Mouse (Mus musculus) intestine, postnatal 0 days (tissue): ENCODE results near the gene Map7d1. TPM values are rescaled to one million over a fixed set of nuclear protein-coding genes. Genes with fewer than 3 reads are reported as not detected.
A peak's percentile ranks its signal among the peaks of the same experiment; 100 is the strongest.

Experiments
- ATAC-seq: fragments of 200-750 bp; cut with Nextera tagmentation; 2 replicates; pipeline ENCODE4 v1.8.0; 2017; ENCODE audit warnings: mild to moderate bottlenecking, moderate TSS enrichment, moderate library complexity
- H3K27ac ChIP-seq: fragments of 300-500 bp; sonication (generic); 2 replicates; pipeline ENCODE4 v1.5.1; 2014; ENCODE audit warnings: mild to moderate bottlenecking, low read depth, low read length, moderate library complexity
- H3K27me3 ChIP-seq: fragments of 300-500 bp; sonication (generic); replicated peaks from 2 replicates; pipeline ENCODE4 v1.6.1; 2014; ENCODE audit warnings: low read length, mixed read lengths; ENCODE audit not compliant: control insufficient read depth, insufficient read depth
- H3K36me3 ChIP-seq: fragments of 300-500 bp; sonication (generic); 2 replicates; pipeline ENCODE4 v1.6.1; 2014; ENCODE audit warnings: mild to moderate bottlenecking, moderate library complexity; ENCODE audit not compliant: control insufficient read depth, insufficient read depth
- H3K4me1 ChIP-seq: fragments of 300-500 bp; sonication (generic); replicated peaks from 2 replicates; pipeline ENCODE4 v1.6.1; 2014; ENCODE audit warnings: antibody characterized with exemption, low read length, mixed read lengths; ENCODE audit not compliant: control insufficient read depth, insufficient read depth
- H3K4me2 ChIP-seq: fragments of 300-500 bp; sonication (generic); replicated peaks from 2 replicates; pipeline ENCODE4 v1.6.1; 2014; ENCODE audit warnings: low read depth, mild to moderate bottlenecking, moderate library complexity
- H3K4me3 ChIP-seq: fragments of 300-500 bp; sonication (generic); 2 replicates; pipeline ENCODE4 v1.5.1; 2014; ENCODE audit warnings: low read depth, low read length
- H3K9ac ChIP-seq: fragments of 300-500 bp; sonication (generic); 2 replicates; pipeline ENCODE4 v1.6.1; 2014; ENCODE audit warnings: mild to moderate bottlenecking, low read depth, low read length
- H3K9me3 ChIP-seq: fragments of 300-500 bp; sonication (generic); 2 replicates; pipeline ENCODE4 v1.6.1; 2016; ENCODE audit warnings: mixed run types; ENCODE audit not compliant: control insufficient read depth
- CTCF ChIP-seq: sonication (generic); IDR thresholded peaks from 2 replicates; pipeline ENCODE4 v1.5.1; 2016; ENCODE audit warnings: low read depth, mild to moderate bottlenecking, control low read depth, antibody characterized with exemption, moderate library complexity
- WGBS: fragments of 180-500 bp; shearing (Covaris S2); extraction: QIAGEN DNeasy Blood & Tissue Kit; methylation state at CpG from one replicate; pipeline ENCODE4 v1.1.7; 2014; 5-methylcytosine and 5-hydroxymethylcytosine counted together
- polyA plus RNA-seq: library from polyadenylated mRNA; unstranded; fragments of >200 nt; fragmentation: Nextera tagmentation; extraction: Ambion mirVana; gene quantifications from 2 replicates; pipeline ENCODE4 v1.2.1, GENCODE M21; 2015

Gene Map7d1
- polyA plus RNA-seq, 1 experiment from 2014 or later: 12.2 TPM

GRCm38 (mm10) chr4:126203336-126203895, 52.7 kb downstream of the Map7d1 start:
- no peak for ATAC-seq
- peaks cover 3% of the 10 kb centered on the region; the same call in 1 of the 2 replicates for H3K36me3 ChIP-seq
- 72% methylated on average over 10 of the region's 10 CpGs for WGBS
- TF ChIP-seq CTCF: no peak
- H3K4me2 ChIP-seq: peak overlapping the region; percentile 71
- H3K27me3 ChIP-seq: no peaks in the 10 kb centered on the region
- H3K9me3 ChIP-seq: no peaks in the 10 kb centered on the region
- H3K4me3 ChIP-seq: peak overlapping the region; percentile 81; the same call in 1 of the 2 replicates
- H3K27ac ChIP-seq: peak overlapping the region; percentile 98
- peaks cover 7% of the 10 kb centered on the region for H3K4me1 ChIP-seq
- H3K9ac ChIP-seq: peak overlapping the region; percentile 85; the same call in 1 of the 2 replicates

GRCm38 (mm10) chr4:126202303-126203181, 53.6 kb downstream of the Map7d1 start, which contains the start of gene Thrap3:
Gene Thrap3, minus strand, starts transcription at chr4:126202760.
- Histone ChIP-seq H3K9me3 (no peaks in the 10 kb centered on the region), H3K27ac (peak within 1 kb of the TSS; percentile 98), H3K27me3 (no peaks in the 10 kb centered on the region), H3K4me1 (peaks cover 7% of the 10 kb centered on the region), H3K9ac (peak within 1 kb of the TSS; percentile 85), H3K36me3 (peaks cover 3% of the 10 kb centered on the region; the same call in 1 of the 2 replicates), H3K4me3 (peak within 1 kb of the TSS; percentile 81), H3K4me2 (peak within 1 kb of the TSS; percentile 71)
- WGBS: under 1% methylated on average over 68 of the region's 75 CpGs
- peak; percentile 11; the same call in 1 of the 2 replicates for TF ChIP-seq CTCF
- peak; percentile 98 for ATAC-seq

GRCm38 (mm10) chr4:126201514-126202302, 54.4 kb downstream of the Map7d1 start:
- H3K27me3 ChIP-seq: no peaks in the 10 kb centered on the region
- no peaks in the 10 kb centered on the region for H3K9me3 ChIP-seq
- peak; percentile 60 for TF ChIP-seq CTCF
- WGBS: under 1% methylated on average over 28 of the region's 28 CpGs
- H3K4me3 ChIP-seq: peak overlapping the region; percentile 81
- H3K36me3 ChIP-seq: peaks cover 3% of the 10 kb centered on the region; the same call in 1 of the 2 replicates
- ATAC-seq: peak; percentile 3; the same call in 1 of the 2 replicates
- peaks cover 7% of the 10 kb centered on the region for H3K4me1 ChIP-seq
- H3K27ac ChIP-seq: peak overlapping the region; percentile 98
- peak overlapping the region; percentile 85 for H3K9ac ChIP-seq
- peak overlapping the region; percentile 71 for H3K4me2 ChIP-seq

- Histone ChIP-seq H3K4me3 (peak overlapping the region; percentile 81), H3K27me3 (no peaks in the 10 kb centered on the region), H3K27ac (no peak overlapping the region), H3K36me3 (peaks cover 3% of the 10 kb centered on the region; the same call in 1 of the 2 replicates), H3K4me2 (peak overlapping the region; percentile 71), H3K9me3 (no peaks in the 10 kb centered on the region), H3K4me1 (peaks cover 7% of the 10 kb centered on the region), H3K9ac (peak overlapping the region; percentile 85)
- TF ChIP-seq CTCF: no peak
- ATAC-seq: no peak
- 11% methylated on average over 2 of the region's 2 CpGs for WGBS
Measured at GRCm38 (mm10) chr4:126200656-126201055, 55.5 kb downstream of the Map7d1 start.

- ATAC-seq: no peak
- Histone ChIP-seq H3K36me3 (peaks cover 3% of the 10 kb centered on the region; the same call in 1 of the 2 replicates), H3K4me3 (peak overlapping the region; percentile 81), H3K9me3 (no peaks in the 10 kb centered on the region), H3K27me3 (no peaks in the 10 kb centered on the region), H3K9ac (no peak overlapping the region; the same call in 1 of the 2 replicates), H3K27ac (no peak overlapping the region), H3K4me2 (peak overlapping the region; percentile 71), H3K4me1 (peaks cover 7% of the 10 kb centered on the region)
- WGBS: 18% methylated on average over 1 of the region's 1 CpGs
- TF ChIP-seq CTCF: no peak
Measured at GRCm38 (mm10) chr4:126200036-126200435, 56.1 kb downstream of the Map7d1 start.

GRCm38 (mm10) chr4:126199556-126199955, 56.6 kb downstream of the Map7d1 start:
- ATAC-seq: no peak
- H3K4me1 ChIP-seq: peaks cover 7% of the 10 kb centered on the region
- no peak overlapping the region for H3K4me3 ChIP-seq
- 31% methylated on average over 6 of the region's 6 CpGs for whole genome bisulfite sequencing
- no peaks in the 10 kb centered on the region for H3K27me3 ChIP-seq
- TF ChIP-seq CTCF: no peak
- peak overlapping the region; percentile 71 for H3K4me2 ChIP-seq
- no peak overlapping the region for H3K9ac ChIP-seq
- peaks cover 4% of the 10 kb centered on the region for H3K36me3 ChIP-seq
- no peaks in the 10 kb centered on the region for H3K9me3 ChIP-seq
- no peak overlapping the region; the same call in 1 of the 2 replicates for H3K27ac ChIP-seq
